Mouse (Mus musculus) 3T3-L1 (cell line): ENCODE measurements around the gene Akap10.
"Not testable (repeated sequence)": the region's sequence is repeated elsewhere in the genome, so short reads cannot be mapped to it uniquely, and the experiment has no call there.

Experiments
- DNase-seq: peaks from one replicate; pipeline ENCODE4 v3.0.0-alpha.2; 2015; ENCODE audit warnings: low read depth, low spot score

Gene Akap10

DNA sequence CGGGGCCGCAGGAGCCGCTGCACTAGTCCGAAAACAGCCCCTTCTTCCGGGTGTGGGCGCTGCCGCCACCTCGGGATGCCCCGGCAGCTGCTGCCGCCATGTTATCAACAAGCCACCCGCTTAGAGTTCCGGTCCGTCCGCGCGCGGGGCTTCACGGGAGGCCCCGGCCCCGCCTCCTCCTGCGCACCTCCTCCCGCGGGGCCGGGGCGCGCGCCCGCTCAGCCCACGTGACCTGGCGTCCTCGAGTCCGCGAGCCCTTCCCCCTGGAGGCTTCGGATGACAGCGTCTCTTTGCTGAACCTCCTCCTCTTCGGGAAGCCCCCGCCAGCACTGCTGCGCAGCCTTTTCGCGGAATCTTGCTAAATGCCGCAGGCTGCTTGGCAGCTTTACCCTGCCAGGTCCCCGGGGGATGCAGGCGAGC is at the start of gene Akap10:
Gene Akap10, minus strand, starts transcription at position 155 of the 420 bp plus-strand sequence.
- peak; percentile 94 for DNase-seq

DNA sequence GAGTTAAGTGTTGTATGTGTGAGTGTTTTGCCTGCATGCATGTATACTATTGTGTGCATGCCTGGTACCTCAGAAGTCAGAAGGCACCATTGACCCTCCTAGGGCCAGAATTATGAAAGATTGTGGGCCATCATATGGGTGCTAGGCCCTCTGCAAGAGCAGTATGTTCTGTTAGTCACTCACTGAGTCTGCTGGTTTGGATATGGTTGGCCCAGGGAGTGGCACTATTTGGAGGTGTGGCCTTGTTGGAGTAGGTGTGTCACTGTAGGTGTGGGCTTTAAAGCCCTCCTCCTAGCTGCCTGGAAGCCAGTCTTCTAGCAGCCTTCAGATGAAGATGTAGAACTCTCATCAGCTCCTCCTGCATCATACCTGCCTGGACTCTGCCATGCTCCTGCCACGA is 45.7 kb upstream of the Akap10 start:
- no peak for DNase-seq

- DNase-seq: peak; percentile 42
Observed at GRCm38 (mm10) chr11:61974106-61974707, 44.2 kb upstream of the Akap10 start.

DNA sequence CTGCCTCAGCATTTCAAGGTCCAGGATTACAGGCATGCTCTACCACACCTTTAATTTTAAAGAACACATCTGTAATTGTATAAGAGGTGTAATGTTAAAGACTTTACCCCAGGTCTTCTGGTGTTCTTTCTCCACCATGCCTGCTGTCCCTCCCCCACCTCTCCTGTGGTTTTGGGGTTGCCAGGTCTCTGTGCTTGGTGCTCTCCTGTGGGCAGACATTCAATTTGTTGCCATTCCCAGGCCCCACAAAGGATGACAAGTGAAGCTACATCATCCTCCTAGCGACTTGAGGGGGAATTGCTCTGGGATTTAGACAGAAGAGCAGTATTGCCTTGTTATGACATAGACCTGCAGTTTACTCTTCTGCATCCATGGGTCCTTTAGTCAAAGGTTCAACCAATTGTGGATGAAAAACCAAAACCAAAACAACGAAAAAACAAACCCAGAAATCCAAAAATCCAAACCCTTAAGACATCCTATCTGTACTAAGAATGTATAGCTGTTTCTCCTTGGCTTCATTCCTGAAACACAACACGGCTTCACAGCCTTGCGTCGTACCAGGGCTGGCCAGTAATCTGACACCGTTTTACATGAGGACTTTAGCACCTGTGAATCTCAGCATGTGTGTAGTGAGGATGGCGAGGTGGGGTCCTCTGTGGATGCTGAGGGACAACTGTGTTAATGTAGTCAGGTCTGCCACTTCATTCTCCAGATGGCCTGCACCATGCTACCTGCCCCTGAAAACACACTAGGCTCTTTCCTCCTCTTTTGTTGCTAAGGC is 41.6 kb upstream of the Akap10 start:
- peak; percentile 46 for DNase-seq

GRCm38 (mm10) chr11:61970901-61971300 is 40.8 kb upstream of the Akap10 start:
- peak; percentile 94 for DNase-seq

DNA sequence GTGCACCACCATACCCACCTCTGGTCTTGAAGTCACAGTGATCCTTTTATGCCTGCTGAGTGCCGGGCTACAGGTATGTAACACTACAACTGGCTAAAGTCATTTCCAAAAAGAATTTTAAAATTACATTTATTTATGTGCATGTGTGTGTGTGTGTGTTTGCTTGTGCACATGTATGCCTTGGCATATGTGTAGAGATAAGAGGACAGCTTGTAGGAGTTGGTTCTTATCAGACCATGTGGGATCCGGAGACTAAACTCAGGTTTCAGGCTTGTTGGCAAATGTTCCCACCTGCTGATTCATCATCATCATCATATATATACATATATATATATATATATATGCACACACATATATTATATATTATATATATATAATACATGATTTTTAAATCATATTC is 38.8 kb upstream of the Akap10 start:
- DNase-seq: no peak

DNA sequence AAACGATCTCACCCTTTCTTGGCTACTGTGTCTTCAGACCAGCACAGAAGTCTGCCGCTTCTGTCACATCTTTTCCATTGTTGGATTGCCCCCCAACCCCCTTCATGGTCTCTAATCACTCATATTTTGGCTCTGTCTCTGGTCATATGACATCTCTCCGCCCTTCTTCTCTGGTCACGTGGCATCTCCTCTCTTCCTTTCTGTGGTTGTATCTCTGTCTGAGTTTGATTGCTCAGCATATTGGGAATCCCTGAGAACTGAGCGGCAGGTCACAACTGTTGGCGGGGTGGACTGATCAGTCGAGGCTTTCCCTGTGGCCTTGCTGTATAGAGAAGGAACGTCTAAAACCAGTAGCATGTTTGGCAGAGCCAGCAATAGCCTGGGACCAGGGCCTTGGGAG is 37.0 kb upstream of the Akap10 start:
- DNase-seq: no peak

- no peak for DNase-seq
Observed at GRCm38 (mm10) chr11:61964611-61965010, 34.6 kb upstream of the Akap10 start.

DNA sequence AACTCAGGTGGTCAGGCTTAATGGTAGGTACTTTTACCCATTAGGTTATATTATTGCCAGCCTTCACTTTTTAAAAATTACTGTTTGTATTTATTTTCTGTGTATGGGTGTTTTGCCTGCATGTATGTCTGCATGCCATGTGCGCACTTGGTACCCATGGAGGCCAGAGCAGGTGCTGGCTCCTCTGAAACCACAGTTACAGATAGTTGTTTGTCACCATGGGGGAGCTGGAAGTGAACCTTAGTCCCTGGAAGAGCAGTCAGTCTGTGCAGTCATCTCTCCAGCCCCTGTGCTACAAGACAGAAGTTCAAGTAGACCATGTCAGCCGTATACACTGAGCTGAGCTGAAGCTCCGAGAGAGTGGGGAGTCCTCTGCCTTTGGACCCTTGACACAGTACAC is 33.1 kb upstream of the Akap10 start:
- no peak for DNase-seq

DNA sequence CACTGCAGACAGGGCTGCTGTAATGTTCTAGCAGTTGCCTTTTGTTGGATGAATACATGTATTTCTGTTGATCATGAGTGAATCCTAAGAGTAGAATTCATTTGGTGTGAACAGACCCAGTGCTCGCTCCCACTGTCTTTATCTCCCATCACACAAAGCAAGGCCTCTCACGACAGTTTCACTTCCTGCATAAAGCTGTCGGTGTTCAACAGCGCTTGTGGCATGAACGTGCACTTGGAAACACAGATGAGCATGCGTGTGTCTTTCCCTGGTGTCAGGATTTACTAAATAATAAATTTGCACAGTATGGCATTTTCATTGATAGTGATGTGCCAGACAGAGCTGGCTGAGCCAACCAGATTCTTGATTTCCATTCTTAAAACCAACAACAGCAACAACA is 32.6 kb upstream of the Akap10 start:
- DNase-seq: no peak

GRCm38 (mm10) chr11:61960096-61960495 is 30.0 kb upstream of the Akap10 start:
- no peak for DNase-seq

DNA sequence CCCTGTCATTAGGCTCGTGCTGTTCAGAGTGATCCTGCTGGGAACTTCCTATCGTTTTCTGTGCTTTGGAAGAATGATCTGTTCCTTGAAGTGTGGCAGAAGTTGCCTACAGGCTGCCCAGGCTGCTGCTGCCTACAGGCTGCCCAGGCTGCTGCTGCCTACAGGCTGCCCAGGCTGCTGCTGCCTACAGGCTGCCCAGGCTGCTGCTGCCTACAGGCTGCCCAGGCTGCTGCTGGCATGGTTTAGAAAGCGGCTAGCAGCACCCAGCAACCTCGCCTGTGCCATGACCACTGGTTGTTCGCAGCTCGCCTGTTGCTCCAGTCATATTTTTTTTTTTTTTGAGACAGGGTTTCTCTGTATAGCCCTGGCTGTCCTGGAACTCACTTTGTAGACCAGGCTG is 28.7 kb upstream of the Akap10 start:
- DNase-seq: not testable (repeated sequence)

GRCm38 (mm10) chr11:61957296-61957813 is 27.3 kb upstream of the Akap10 start:
- no peak for DNase-seq

DNA sequence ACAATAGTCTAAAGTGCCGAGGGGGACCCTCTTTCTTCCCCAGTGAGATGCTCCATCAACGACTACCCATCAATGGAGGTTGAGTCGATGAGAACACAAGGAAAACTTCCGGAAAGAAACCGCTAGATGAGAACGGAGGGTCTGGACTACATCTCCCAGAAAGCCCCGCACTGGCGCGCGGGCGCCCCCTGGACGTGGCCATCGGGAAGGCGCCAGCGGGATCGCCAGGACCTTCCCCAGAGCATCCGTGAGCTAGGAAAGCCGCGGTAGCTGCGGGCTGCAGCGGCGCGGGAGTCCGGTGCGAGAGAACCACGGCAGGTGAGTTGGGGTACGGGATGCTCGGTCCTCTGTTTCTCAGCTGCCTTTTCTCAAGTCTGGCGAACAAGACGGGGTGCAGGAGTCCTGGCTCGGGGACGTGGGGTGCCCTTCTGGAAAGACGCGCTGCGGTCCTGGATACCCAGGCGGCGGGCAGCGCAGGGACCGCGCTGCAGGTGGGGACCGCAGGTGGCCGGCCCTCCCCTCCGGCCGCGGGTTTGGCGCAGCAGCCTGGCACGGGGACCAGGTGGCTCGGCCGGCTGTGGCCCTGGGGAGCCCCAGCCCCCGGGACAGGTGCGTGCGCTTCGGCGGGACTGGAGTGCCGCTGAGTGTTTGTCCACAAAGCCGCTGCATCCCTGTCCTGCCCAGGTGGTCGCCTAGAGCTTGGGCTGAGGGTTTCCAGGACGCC is 26.7 kb upstream of the Akap10 start, which contains the start of gene Specc1:
Gene Specc1, plus strand, starts transcription at position 192 of the 724 bp plus-strand sequence.
- peak; percentile 87 for DNase-seq

- no peak for DNase-seq
Observed at GRCm38 (mm10) chr11:61955951-61956350, 25.9 kb upstream of the Akap10 start.

DNA sequence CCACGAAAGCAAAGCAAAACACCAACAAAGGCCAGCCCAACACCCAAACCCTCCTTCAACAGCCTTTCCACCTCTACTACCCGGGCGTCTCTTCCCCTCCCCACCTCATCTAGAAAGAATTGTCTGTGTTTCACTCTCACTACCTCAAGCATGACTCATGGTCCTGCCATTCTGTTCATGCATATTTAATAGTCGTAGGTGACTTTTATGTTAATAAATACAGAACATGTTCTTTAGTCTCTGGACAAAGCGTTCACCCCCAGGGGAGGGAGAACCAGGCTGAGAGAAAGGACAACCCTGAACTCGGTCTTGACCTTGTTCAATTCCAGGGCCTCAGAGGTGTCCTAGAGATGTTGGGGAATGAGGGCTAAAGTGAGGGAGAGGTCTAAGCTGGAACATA is 25.1 kb upstream of the Akap10 start:
- DNase-seq: peak; percentile 54

DNA sequence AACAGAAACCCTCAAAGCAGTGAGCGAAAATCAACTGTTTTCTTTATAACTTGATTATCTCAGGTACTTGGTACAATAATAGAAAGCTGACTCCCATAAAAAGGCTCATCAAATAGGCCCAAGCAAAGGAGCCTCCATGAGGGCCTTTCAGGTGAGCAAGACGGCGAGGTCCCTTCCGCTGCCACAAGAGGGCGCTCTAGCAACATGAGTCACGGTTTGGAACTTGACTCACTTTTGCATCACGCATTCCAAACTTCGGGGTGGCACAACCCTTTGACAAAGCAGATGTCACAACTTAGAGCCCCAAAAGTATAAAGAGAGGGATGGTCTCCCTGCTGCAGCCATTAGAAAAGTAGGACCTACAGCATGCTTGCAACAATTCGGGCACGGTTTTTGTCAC is 20.6 kb upstream of the Akap10 start:
- peak; percentile 88 for DNase-seq

DNA sequence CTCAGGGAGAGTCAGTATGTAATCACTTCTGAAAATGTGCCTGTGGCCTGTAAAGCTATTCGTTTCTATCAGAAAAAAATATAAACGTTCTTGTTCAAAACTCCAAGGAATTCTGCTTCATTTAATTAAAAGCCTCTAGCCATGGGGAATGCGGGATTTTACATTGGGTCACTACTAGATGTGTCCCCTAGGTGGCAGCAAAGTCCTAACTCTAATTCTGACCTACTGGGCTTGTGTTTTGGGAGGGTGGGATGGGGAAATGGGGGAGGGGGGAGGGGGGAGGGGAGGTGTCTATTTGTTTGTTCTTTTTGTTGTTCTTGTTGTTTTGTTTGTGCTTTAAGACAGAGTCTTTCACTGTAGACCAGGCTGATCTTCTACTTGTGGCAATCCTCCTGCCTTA is 19.3 kb upstream of the Akap10 start:
- DNase-seq: peak; percentile 78

DNA sequence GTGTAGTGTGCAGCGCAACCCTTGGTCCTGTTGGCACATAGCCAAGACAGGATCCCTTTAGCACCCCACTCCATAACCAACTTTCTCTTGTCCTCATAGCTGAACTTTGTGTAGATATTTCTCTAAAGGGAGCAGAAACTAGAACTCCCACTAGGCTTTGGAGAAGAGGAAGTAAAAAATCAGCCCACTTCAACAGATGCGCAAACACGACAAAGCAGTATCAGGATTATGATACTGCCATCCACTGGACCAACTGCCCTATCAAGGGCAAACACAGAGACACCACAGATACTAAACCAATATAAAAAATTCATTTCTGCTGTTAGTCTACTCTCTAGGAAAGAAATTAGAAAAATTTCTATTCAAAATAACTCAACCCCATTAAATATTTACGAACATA is 16.6 kb upstream of the Akap10 start:
- no peak for DNase-seq

- DNase-seq: no peak
Observed at GRCm38 (mm10) chr11:61944417-61944816, 14.4 kb upstream of the Akap10 start.

DNA sequence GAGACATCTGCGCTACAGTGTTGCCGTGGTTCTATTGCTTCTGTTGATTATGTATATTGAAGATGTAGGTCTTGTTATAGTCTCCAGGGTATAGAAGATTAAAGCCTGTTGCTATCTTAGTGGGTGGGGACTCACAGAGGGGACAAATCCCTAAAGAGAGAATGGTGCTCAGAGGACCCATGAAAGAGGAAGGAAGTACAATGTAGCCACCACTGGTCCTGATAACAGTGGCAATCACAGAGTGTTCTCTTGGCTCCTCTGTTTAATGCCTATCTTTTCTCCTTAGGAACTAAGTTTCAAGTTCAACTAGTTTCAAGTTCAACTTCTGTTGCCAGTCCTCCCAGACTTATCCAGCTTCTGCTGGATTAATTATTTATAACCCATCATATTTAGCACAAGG is 12.9 kb upstream of the Akap10 start:
- no peak for DNase-seq

DNA sequence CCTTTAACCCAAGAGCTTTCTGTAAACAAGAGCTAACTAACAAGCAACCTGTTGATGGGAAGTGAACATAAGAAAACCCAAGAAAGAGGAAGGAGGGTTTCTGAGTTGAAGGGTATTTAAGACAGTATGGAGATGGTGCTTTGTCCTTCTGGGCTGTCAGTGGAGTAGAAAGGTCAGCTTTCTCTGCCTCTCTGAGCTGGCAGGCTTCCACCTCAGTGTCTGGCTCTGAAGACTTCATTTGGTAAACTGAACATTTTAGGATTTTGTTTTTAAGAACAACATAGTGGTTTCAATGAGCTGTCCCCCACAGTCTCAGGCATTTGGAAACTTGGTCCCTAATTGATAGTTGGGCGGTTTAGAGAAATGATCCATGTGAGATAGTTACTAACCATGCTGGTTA is 7.7 kb upstream of the Akap10 start:
- DNase-seq: no peak
